Mouse (Mus musculus) mouse embryonic stem cell (cell line): ENCODE data around the gene Phkb.

ENCODE experiments used
- in situ Hi-C, 2 experiments: fragments of 300-500 bp; cut with MboI; formaldehyde crosslinking; loops; 1 replicate in 1 of 2; 3 replicates in 1 of 2; pipeline ENCODE4 v1.14.3; 2019 to 2020; ENCODE audit warnings: low sequenced_read_pairs in 2 of 2, low pct_unique_long_range_greater_than_20kb in 1 of 2, mixed read lengths in 1 of 2; ENCODE audit not compliant: unreplicated experiment in 1 of 2

Gene Phkb

DNA sequence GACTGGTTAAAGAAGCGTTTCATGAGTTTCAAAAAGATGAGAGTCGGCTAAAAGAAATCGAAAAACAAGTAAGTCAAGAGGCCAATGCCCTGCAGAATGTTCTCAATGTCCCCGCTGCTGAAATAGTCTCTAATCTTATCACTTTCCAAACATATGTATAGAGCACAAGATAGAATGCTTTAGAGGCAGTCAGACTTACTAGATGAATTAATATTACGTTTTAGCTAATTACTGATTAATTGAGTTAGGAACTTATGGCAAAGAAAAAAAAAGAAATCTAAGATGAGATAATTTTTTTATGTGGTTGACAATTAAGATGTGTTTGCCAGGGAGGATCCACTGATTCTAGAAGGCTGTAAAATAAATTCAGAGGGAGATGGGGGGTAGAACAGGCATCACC is 217.9 kb downstream of the Phkb start:
- in situ Hi-C loops, result no loop called here

GRCm38 (mm10) chr8:86059130-86059529 is 218.4 kb downstream of the Phkb start:
- in situ Hi-C loops, result no loop called here

DNA sequence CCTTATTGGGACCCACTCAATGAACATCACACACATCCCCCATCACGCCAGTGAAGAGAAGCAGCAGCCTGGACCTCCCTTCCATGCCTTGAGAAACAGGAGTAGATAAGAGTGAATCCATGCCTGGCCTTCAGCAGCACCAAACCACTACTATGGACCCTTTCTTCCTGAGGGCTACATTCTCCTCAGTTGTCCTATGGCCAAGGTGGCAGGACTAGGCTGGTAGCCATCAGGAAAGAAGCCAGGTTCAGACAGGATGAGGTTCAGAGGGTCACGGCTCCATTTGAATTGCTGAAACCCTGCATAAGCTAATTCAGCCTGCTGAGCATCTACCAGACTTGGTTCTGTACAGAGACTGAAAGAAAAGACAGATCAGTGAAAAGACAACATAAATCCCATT is 222.7 kb downstream of the Phkb start:
- in situ Hi-C loops, result no loop called here

DNA sequence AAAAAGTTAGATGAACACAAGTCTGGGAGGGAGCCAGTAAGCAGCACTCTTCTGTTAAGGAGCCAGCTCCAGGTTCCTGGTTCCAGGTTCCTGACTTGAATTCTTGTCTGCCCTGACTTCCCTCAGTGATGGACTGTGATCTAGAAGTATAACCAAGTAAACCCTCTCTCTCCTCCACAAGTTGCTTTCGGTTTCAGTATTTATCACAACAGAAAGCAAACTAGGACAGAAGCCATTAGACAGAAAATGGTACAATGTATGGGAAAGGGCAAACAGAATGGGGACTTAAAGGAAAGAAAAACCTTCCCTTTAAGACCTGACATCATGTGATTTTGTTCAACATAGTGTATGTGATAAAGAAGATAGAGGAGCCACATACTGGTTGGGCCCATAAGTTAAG is 238.7 kb downstream of the Phkb start:
- in situ Hi-C loops, result no loop called here

GRCm38 (mm10) chr8:86083346-86083745 is 242.6 kb downstream of the Phkb start:
- in situ Hi-C loops, result no loop called here

- in situ Hi-C loops, result no loop called here
Observed at GRCm38 (mm10) chr8:86086791-86087190, 246.0 kb downstream of the Phkb start.

DNA sequence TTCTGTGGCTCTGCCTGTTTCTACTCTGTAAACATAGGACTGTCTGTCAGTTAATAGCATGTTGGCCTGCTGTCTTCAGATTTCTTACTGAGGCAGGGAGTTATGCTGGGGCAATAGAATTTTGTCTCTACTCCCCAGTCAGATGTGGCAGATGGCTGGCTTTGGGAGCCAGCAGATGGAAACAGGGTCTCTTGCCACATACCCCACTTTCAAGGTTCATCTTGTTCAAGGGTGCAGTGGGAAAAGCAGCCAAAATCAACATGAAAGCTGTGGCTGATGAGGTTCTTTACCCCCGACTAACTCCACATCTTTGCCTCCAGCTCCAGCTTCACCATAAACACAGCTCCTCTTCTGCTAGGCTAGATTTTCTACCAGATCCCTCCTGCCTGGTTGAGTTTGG is 246.7 kb downstream of the Phkb start:
- in situ Hi-C loops, result no loop called here

GRCm38 (mm10) chr8:86090666-86091065 is 249.9 kb downstream of the Phkb start:
- in situ Hi-C loops, result no loop called here
